Comparison of ENCODE assay signal across 10 mouse cellular contexts in the genomic region with DNA sequence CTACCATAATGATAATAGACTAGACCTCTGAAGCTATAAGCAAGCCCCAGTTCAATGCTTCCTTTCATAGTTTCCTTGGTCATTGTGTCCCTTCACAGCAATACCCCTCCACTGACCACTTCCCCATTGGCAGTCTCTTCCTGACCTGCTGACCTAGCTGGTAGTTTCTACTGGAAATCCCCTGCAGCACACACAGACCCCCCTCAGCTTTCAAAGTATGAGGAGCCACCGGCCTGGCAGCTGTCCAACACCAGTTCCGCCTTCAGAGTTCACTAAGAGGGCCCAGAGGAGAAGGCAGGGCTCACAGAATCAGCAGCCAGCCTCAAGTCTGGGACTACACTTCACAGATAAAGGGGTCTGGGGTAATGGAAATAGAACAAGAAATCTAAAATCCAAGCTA. TPM values are rescaled to one million over a fixed set of nuclear protein-coding genes. Genes with fewer than 3 reads are reported as not detected.
DNase-seq lines count a peak whose midpoint lies in the region; ATAC-seq lines count a peak whose summit lies in the region.
"Had no signal": no experiment of that assay in that cellular context is flagged by ENCODE, and none has a peak within 500 bp of the region (broad histone marks: within the 10 kb centered on the region; RNA-seq: fewer than 3 reads in every experiment).

No protein-coding gene starts in this region.

- H3K9me3 ChIP-seq in forebrain, embryonic 13.5 days (replicated peaks): no peaks in the 10 kb centered on the region

- no peak overlapping the region for H3K27ac ChIP-seq in forebrain, embryonic 13.5 days
- H3K27ac ChIP-seq: midbrain, embryonic 10.5 days had no signal

- no peak overlapping the region for H3K4me2 ChIP-seq in forebrain, embryonic 13.5 days

- no peaks in the 10 kb centered on the region for H3K4me1 ChIP-seq in forebrain, embryonic 13.5 days

- 42% methylated on average over 2 of the region's 2 CpGs for WGBS in forebrain, embryonic 13.5 days

- H3K27me3 ChIP-seq in forebrain, embryonic 13.5 days: no peaks in the 10 kb centered on the region

- peak; percentile 55 for DNase-seq in layer of hippocampus, adult 11-12 months (ENCODE audit: low spot score)
- DNase-seq in layer of hippocampus, adult 9-10 months (ENCODE audit: low spot score): no peak
- peak; percentile 57 for DNase-seq in 416B (ENCODE audit: low read depth)
- DNase-seq in adrenal gland, adult 2 months: peak; percentile 59
- DNase-seq in kidney, postnatal 10 days: peak; percentile 88
- no peak for DNase-seq in cerebellum, adult 9-10 months
- DNase-seq: cerebellum, adult 2 months had no signal

- no peaks in the 10 kb centered on the region for H3K36me3 ChIP-seq in forebrain, embryonic 13.5 days (ENCODE audit: poor library complexity, severe bottlenecking)
- H3K36me3 ChIP-seq: midbrain, embryonic 10.5 days had no signal

- no peak overlapping the region for H3K9ac ChIP-seq in forebrain, embryonic 13.5 days

- no peak for ATAC-seq in erythroblast, adult 5-6 weeks (replicated peaks; ENCODE audit: low FRiP score, poor library complexity, severe bottlenecking)
- no peak for ATAC-seq in forebrain, embryonic 13.5 days

- H3K4me3 ChIP-seq in forebrain, embryonic 13.5 days: no peak overlapping the region
- H3K4me3 ChIP-seq: midbrain, embryonic 10.5 days had no signal

RNA-seq across cellular contexts. Expression of gene Rab20, which starts 17.6 kb away (rescaled TPM):
- total RNA-seq in adrenal gland, adult 2 months (2021): 1 to 10 TPM; 7.9 to 9.6 TPM
- 16.6 and 19.6 TPM in 2 replicates for polyA plus RNA-seq in adrenal gland, adult 2 months (2012; rRNA removed)
- total RNA-seq in erythroblast, adult 5-6 weeks (2015; ENCODE audit: low replicate concordance): 0.63 and 4.8 TPM in 2 replicates
- total RNA-seq in erythroblast, adult 5-6 weeks (2017; ENCODE audit: low replicate concordance): 1.5 and 4.4 TPM in 2 replicates
- 0.34 and 0.69 TPM in 2 replicates for polyA plus RNA-seq in forebrain, embryonic 13.5 days (2015; fragmentation: Nextera tagmentation; extraction: Ambion mirVana)

RNA-seq across cellular contexts. Expression of gene Naxd, which starts 36.4 kb away (rescaled TPM):
- total RNA-seq in adrenal gland, adult 2 months (2021): 10 to 100 TPM; 67.2 to 75.3 TPM
- 103 and 114 TPM in 2 replicates for polyA plus RNA-seq in adrenal gland, adult 2 months (2012; rRNA removed)
- 11.0 and 14.8 TPM in 2 replicates for total RNA-seq in erythroblast, adult 5-6 weeks (2015; ENCODE audit: low replicate concordance)
- total RNA-seq in erythroblast, adult 5-6 weeks (2017; ENCODE audit: low replicate concordance): 11.7 and 13.9 TPM in 2 replicates
- polyA plus RNA-seq in forebrain, embryonic 13.5 days (2015; fragmentation: Nextera tagmentation; extraction: Ambion mirVana): 152 and 158 TPM in 2 replicates

Comparison
In these comparisons a context has a peak if more than half of its experiments do, and no peak if none do; other contexts are left out.
1. DNase-seq: peak in layer of hippocampus, adult 11-12 months (single experiment), 416B (single experiment), adrenal gland, adult 2 months (single experiment) and kidney, postnatal 10 days (single experiment); none in layer of hippocampus, adult 9-10 months (single experiment) and cerebellum, adult 9-10 months (single experiment).
2. RNA of gene Naxd, which starts 36.4 kb away (total RNA-seq): 67.2 to 75.3 TPM in adrenal gland, adult 2 months; 11.0 to 14.8 TPM in erythroblast, adult 5-6 weeks; every median in the first group is over 4 times any median in the second.